ENCODE assay signal across 16 mouse cellular contexts in genomic region chr9:71166019-71166705, GRCm38 (mm10). TPM values are rescaled to one million over a fixed set of nuclear protein-coding genes. Genes with fewer than 3 reads are reported as not detected.
DNase-seq lines count a peak whose midpoint lies in the region; ATAC-seq and TF ChIP-seq lines count a peak whose summit lies in the region.
"Had no signal": no experiment of that assay in that cellular context is flagged by ENCODE, and none has a peak within 500 bp of the region (broad histone marks: within the 10 kb centered on the region; RNA-seq: fewer than 3 reads in every experiment).

No protein-coding gene starts in this region.

- no peak overlapping the region for H3K27ac ChIP-seq in stomach, embryonic 14.5 days (ENCODE audit: low read length)
- H3K27ac ChIP-seq in stomach, postnatal 0 days (replicated peaks): no peak overlapping the region
- H3K27ac ChIP-seq in liver, embryonic 14.5 days: peak overlapping the region; percentile 100
- no peak overlapping the region for H3K27ac ChIP-seq in stomach, embryonic 16.5 days (ENCODE audit: low read length)
- H3K27ac ChIP-seq in midbrain, embryonic 15.5 days: no peak overlapping the region
- H3K27ac ChIP-seq: embryonic facial prominence, embryonic 15.5 days; forebrain, embryonic 15.5 days; neural tube, embryonic 13.5 days had no signal

- H3K9me3 ChIP-seq in stomach, embryonic 14.5 days (ENCODE audit: control insufficient read depth, low read depth, low read length): no peaks in the 10 kb centered on the region
- H3K9me3 ChIP-seq in stomach, postnatal 0 days (ENCODE audit: control insufficient read depth, low read length): no peaks in the 10 kb centered on the region
- H3K9me3 ChIP-seq in liver, embryonic 14.5 days (ENCODE audit: control insufficient read depth, low read length): no peaks in the 10 kb centered on the region
- no peaks in the 10 kb centered on the region for H3K9me3 ChIP-seq in stomach, embryonic 16.5 days (replicated peaks; ENCODE audit: control insufficient read depth, low read length)
- no peaks in the 10 kb centered on the region for H3K9me3 ChIP-seq in midbrain, embryonic 15.5 days
- H3K9me3 ChIP-seq: embryonic facial prominence, embryonic 15.5 days; forebrain, embryonic 15.5 days; neural tube, embryonic 13.5 days had no signal

- H3K4me1 ChIP-seq in stomach, embryonic 14.5 days (ENCODE audit: control insufficient read depth, insufficient read depth, low read length): 0 out of 2 replicates have a peak, but pooled peaks cover 2% of the 10 kb centered on the region
- 0 out of 2 replicates have a peak, but pooled peaks cover 6% of the 10 kb centered on the region for H3K4me1 ChIP-seq in stomach, postnatal 0 days (replicated peaks; ENCODE audit: control insufficient read depth, insufficient read depth)
- H3K4me1 ChIP-seq in liver, embryonic 14.5 days (replicated peaks; ENCODE audit: control insufficient read depth in 2 of 2, insufficient read depth in 2 of 2, low read length in 1 of 2): peaks cover 71% of the 10 kb centered on the region in 2 experiments
- peaks cover 11% of the 10 kb centered on the region for H3K4me1 ChIP-seq in stomach, embryonic 16.5 days (ENCODE audit: control insufficient read depth, insufficient read depth, low read length)
- peaks cover 10% of the 10 kb centered on the region for H3K4me1 ChIP-seq in midbrain, embryonic 15.5 days

- no peaks in the 10 kb centered on the region for H3K27me3 ChIP-seq in stomach, embryonic 14.5 days (ENCODE audit: control insufficient read depth, insufficient read depth, low read length)
- no peaks in the 10 kb centered on the region for H3K27me3 ChIP-seq in stomach, postnatal 0 days (ENCODE audit: control insufficient read depth, insufficient read depth, low read length)
- H3K27me3 ChIP-seq in liver, embryonic 14.5 days (ENCODE audit: control insufficient read depth, insufficient read depth, low read length): no peaks in the 10 kb centered on the region
- H3K27me3 ChIP-seq in stomach, embryonic 16.5 days (ENCODE audit: control insufficient read depth, insufficient read depth, low read length): no peaks in the 10 kb centered on the region
- no peaks in the 10 kb centered on the region for H3K27me3 ChIP-seq in midbrain, embryonic 15.5 days (replicated peaks)
- H3K27me3 ChIP-seq: embryonic facial prominence, embryonic 15.5 days; forebrain, embryonic 15.5 days; neural tube, embryonic 13.5 days had no signal

- no peak for DNase-seq in stomach, postnatal 0 days (ENCODE audit: low spot score)
- peak; percentile 94 to 96 (median 95) for DNase-seq in liver, embryonic 14.5 days (ENCODE audit: low read depth in 3 of 3, low spot score in 3 of 3)
- no peak for DNase-seq in natural killer cell, adult 2 months (ENCODE audit: low spot score in 2 of 2)
- DNase-seq: adrenal gland, adult 8-10 months; kidney, adult 11 months; kidney, postnatal 36 days; thymus, postnatal 14 days had no signal

- 90% methylated on average over 5 of the region's 5 CpGs for WGBS in stomach, embryonic 14.5 days
- 88% methylated on average over 5 of the region's 5 CpGs for WGBS in stomach, postnatal 0 days
- 21% methylated on average over 5 of the region's 5 CpGs for WGBS in liver, embryonic 14.5 days (ENCODE audit: insufficient replicate concordance)
- WGBS in stomach, embryonic 16.5 days: 84% methylated on average over 5 of the region's 5 CpGs
- 96% methylated on average over 5 of the region's 5 CpGs for WGBS in midbrain, embryonic 15.5 days

- no peak overlapping the region for H3K4me2 ChIP-seq in stomach, embryonic 14.5 days (replicated peaks; ENCODE audit: low read depth, low read length)
- H3K4me2 ChIP-seq in stomach, postnatal 0 days (replicated peaks; ENCODE audit: low read depth): no peak overlapping the region
- H3K4me2 ChIP-seq in liver, embryonic 14.5 days (ENCODE audit: low read depth): peak overlapping the region; percentile 86
- no peak overlapping the region for H3K4me2 ChIP-seq in stomach, embryonic 16.5 days (ENCODE audit: low read depth, low read length)
- no peak overlapping the region for H3K4me2 ChIP-seq in midbrain, embryonic 15.5 days
- H3K4me2 ChIP-seq: embryonic facial prominence, embryonic 15.5 days; forebrain, embryonic 15.5 days; neural tube, embryonic 13.5 days had no signal

- H3K36me3 ChIP-seq in stomach, embryonic 14.5 days (ENCODE audit: control insufficient read depth, insufficient read depth, low read length): no peaks in the 10 kb centered on the region
- no peaks in the 10 kb centered on the region for H3K36me3 ChIP-seq in stomach, postnatal 0 days (ENCODE audit: control insufficient read depth, insufficient read depth, low read length)
- H3K36me3 ChIP-seq in liver, embryonic 14.5 days (replicated peaks; ENCODE audit: control insufficient read depth, insufficient read depth, low read depth): no peaks in the 10 kb centered on the region
- H3K36me3 ChIP-seq in stomach, embryonic 16.5 days (ENCODE audit: control insufficient read depth, insufficient read depth, low read length): no peaks in the 10 kb centered on the region
- H3K36me3 ChIP-seq in midbrain, embryonic 15.5 days (replicated peaks): no peaks in the 10 kb centered on the region
- H3K36me3 ChIP-seq: embryonic facial prominence, embryonic 15.5 days; forebrain, embryonic 15.5 days; neural tube, embryonic 13.5 days had no signal

- no peak overlapping the region for H3K4me3 ChIP-seq in stomach, embryonic 14.5 days (ENCODE audit: low read depth, low read length)
- no peak overlapping the region for H3K4me3 ChIP-seq in stomach, postnatal 0 days (ENCODE audit: low read depth, low read length)
- H3K4me3 ChIP-seq in liver, embryonic 14.5 days (ENCODE audit: insufficient read depth in 1 of 2, low read depth in 2 of 2, low read length in 2 of 2): peak overlapping the region in 1 of 2 experiments; percentile 41; a peak in 2 of 4 replicates
- no peak overlapping the region for H3K4me3 ChIP-seq in stomach, embryonic 16.5 days (replicated peaks; ENCODE audit: low read length)
- H3K4me3 ChIP-seq in midbrain, embryonic 15.5 days: no peak overlapping the region
- H3K4me3 ChIP-seq: embryonic facial prominence, embryonic 15.5 days; forebrain, embryonic 15.5 days; neural tube, embryonic 13.5 days had no signal

- TF ChIP-seq CTCF in stomach, postnatal 0 days (IDR thresholded peaks at IDR 0.05; ENCODE audit: low read depth): no peak
- TF ChIP-seq CTCF in liver, embryonic 14.5 days (IDR thresholded peaks at IDR 0.05; ENCODE audit: low read depth): no peak

- ATAC-seq in stomach, embryonic 14.5 days (ENCODE audit: insufficient number of reproducible peaks, insufficient read depth, low FRiP score, low read depth): peak; percentile 72; the same call in 1 of the 2 replicates
- no peak for ATAC-seq in stomach, postnatal 0 days (ENCODE audit: low FRiP score, low TSS enrichment)
- ATAC-seq in erythroblast, adult 5-6 weeks (replicated peaks; ENCODE audit: low FRiP score, poor library complexity, severe bottlenecking): peak; percentile 83
- peak; percentile 93 for ATAC-seq in liver, embryonic 14.5 days (ENCODE audit: insufficient read depth)
- ATAC-seq in stomach, embryonic 16.5 days (ENCODE audit: insufficient read depth, low FRiP score): peak; percentile 59; the same call in 1 of the 2 replicates
- ATAC-seq in midbrain, embryonic 15.5 days (replicated peaks): no peak
- ATAC-seq: CD4-positive, CD25-positive, alpha-beta regulatory T cell, adult 4 months; forebrain, embryonic 15.5 days had no signal

- no peak for TF ChIP-seq EP300 in stomach, postnatal 0 days (optimal IDR thresholded peaks at IDR 0.05)
- TF ChIP-seq EP300 in liver, embryonic 14.5 days (IDR thresholded peaks at IDR 0.05; ENCODE audit: low read depth): peak; percentile 99

- H3K9ac ChIP-seq in stomach, embryonic 14.5 days (replicated peaks; ENCODE audit: low read depth, low read length): no peak overlapping the region
- H3K9ac ChIP-seq in stomach, postnatal 0 days (ENCODE audit: low read length): no peak overlapping the region
- peak overlapping the region; percentile 85 for H3K9ac ChIP-seq in liver, embryonic 14.5 days (replicated peaks)
- no peak overlapping the region for H3K9ac ChIP-seq in stomach, embryonic 16.5 days (ENCODE audit: low read length)
- no peak overlapping the region for H3K9ac ChIP-seq in midbrain, embryonic 15.5 days
- H3K9ac ChIP-seq: embryonic facial prominence, embryonic 15.5 days; forebrain, embryonic 15.5 days; neural tube, embryonic 13.5 days had no signal

RNA-seq across cellular contexts. Expression of gene Aqp9, which starts 2.3 kb away (rescaled TPM):
- polyA plus RNA-seq in stomach, embryonic 14.5 days (2014; fragmentation: Nextera tagmentation; extraction: Ambion mirVana): 0.12 and 0.36 TPM in 2 replicates
- polyA plus RNA-seq in stomach, postnatal 0 days (2015; fragmentation: Nextera tagmentation; extraction: Ambion mirVana): 2.1 and 2.8 TPM in 2 replicates
- 128 and 166 TPM in 2 replicates for total RNA-seq in erythroblast, adult 5-6 weeks (2015; ENCODE audit: low replicate concordance)
- 163 and 167 TPM in 2 replicates for total RNA-seq in erythroblast, adult 5-6 weeks (2017; ENCODE audit: low replicate concordance)
- 3.5 and 4.1 TPM in 2 replicates for polyA plus RNA-seq in liver, embryonic 14.5 days (2012; rRNA removed)
- polyA plus RNA-seq in liver, embryonic 14.5 days (2014; fragmentation: Nextera tagmentation; extraction: Ambion mirVana): 8.6 and 9.0 TPM in 2 replicates
- 0.84 and 0.95 TPM in 2 replicates for polyA plus RNA-seq in stomach, embryonic 16.5 days (2015; fragmentation: Nextera tagmentation; extraction: Ambion mirVana)
- polyA plus RNA-seq in midbrain, embryonic 15.5 days (2015; fragmentation: Nextera tagmentation; extraction: Ambion mirVana): 0.54 and 1.5 TPM in 2 replicates
- polyA plus RNA-seq: limb, embryonic 11.5 days had no signal

RNA-seq across cellular contexts. Expression of gene Aldh1a2, which starts 49.4 kb away (rescaled TPM):
- 96.1 and 102 TPM in 2 replicates for polyA plus RNA-seq in stomach, embryonic 14.5 days (2014; fragmentation: Nextera tagmentation; extraction: Ambion mirVana)
- polyA plus RNA-seq in stomach, postnatal 0 days (2015; fragmentation: Nextera tagmentation; extraction: Ambion mirVana): 45.2 and 47.2 TPM in 2 replicates
- total RNA-seq in erythroblast, adult 5-6 weeks (2015; ENCODE audit: low replicate concordance): not detected in 2 replicates
- not detected in 2 replicates for total RNA-seq in erythroblast, adult 5-6 weeks (2017; ENCODE audit: low replicate concordance)
- 0.47 and 0.58 TPM in 2 replicates for polyA plus RNA-seq in liver, embryonic 14.5 days (2012; rRNA removed)
- 0.79 and 1.3 TPM in 2 replicates for polyA plus RNA-seq in liver, embryonic 14.5 days (2014; fragmentation: Nextera tagmentation; extraction: Ambion mirVana)
- 91.0 and 104 TPM in 2 replicates for polyA plus RNA-seq in stomach, embryonic 16.5 days (2015; fragmentation: Nextera tagmentation; extraction: Ambion mirVana)
- polyA plus RNA-seq in midbrain, embryonic 15.5 days (2015; fragmentation: Nextera tagmentation; extraction: Ambion mirVana): 21.0 and 24.2 TPM in 2 replicates
- polyA plus RNA-seq: CD4-positive, CD25-positive, alpha-beta regulatory T cell, adult 4 months had no signal

Comparison
In these comparisons a context has a peak if more than half of its experiments do, and no peak if none do; other contexts are left out.
1. ATAC-seq: peak in stomach, embryonic 14.5 days (single experiment), erythroblast, adult 5-6 weeks (single experiment), liver, embryonic 14.5 days (single experiment) and stomach, embryonic 16.5 days (single experiment); none in stomach, postnatal 0 days (single experiment) and midbrain, embryonic 15.5 days (single experiment).
2. DNase-seq: peak in liver, embryonic 14.5 days (3 of 3); none in stomach, postnatal 0 days (single experiment) and natural killer cell, adult 2 months (0 of 2).